Mouse (Mus musculus): ENCODE results near the gene Cmss1.

- TF ChIP-seq CTCF (IDR thresholded peaks at IDR 0.05; ENCODE audit: low read depth, low read length), result peak; percentile 48
- no peak for TF ChIP-seq POLR2A (IDR thresholded peaks at IDR 0.05; ENCODE audit: borderline replicate concordance, low read depth, low read length)
Observed at GRCm38 (mm10) chr16:57634191-57634590, 27.5 kb upstream of the Cmss1 start.

All from bone marrow macrophage, adult 2 months (primary cell).